Mouse (Mus musculus) kidney, embryonic 15.5 days (tissue): ENCODE results near the gene Ttyh2. TPM values are rescaled to one million over a fixed set of nuclear protein-coding genes. Genes with fewer than 3 reads are reported as not detected.

Experiments
- ATAC-seq: fragments of 200-750 bp; cut with Nextera tagmentation; replicated peaks from 2 replicates; pipeline ENCODE4 v1.8.0; 2017; ENCODE audit warnings: moderate TSS enrichment; ENCODE audit not compliant: low FRiP score
- H3K27ac ChIP-seq: fragments of 300-500 bp; sonication (generic); 2 replicates; pipeline ENCODE4 v1.5.1; 2015; ENCODE audit warnings: mild to moderate bottlenecking, inconsistent platforms
- H3K27me3 ChIP-seq: fragments of 300-500 bp; sonication (generic); 2 replicates; pipeline ENCODE4 v1.6.1; 2015; ENCODE audit warnings: inconsistent platforms
- H3K36me3 ChIP-seq: fragments of 300-500 bp; sonication (generic); 2 replicates; pipeline ENCODE4 v1.6.1; 2015; ENCODE audit warnings: inconsistent platforms
- H3K4me1 ChIP-seq: fragments of 300-500 bp; sonication (generic); 2 replicates; pipeline ENCODE4 v1.6.1; 2015; ENCODE audit warnings: inconsistent platforms
- H3K4me2 ChIP-seq: fragments of 300-500 bp; sonication (generic); 2 replicates; pipeline ENCODE4 v1.6.1; 2015; ENCODE audit warnings: moderate library complexity, mild to moderate bottlenecking, inconsistent platforms
- H3K4me3 ChIP-seq: fragments of 300-500 bp; sonication (generic); replicated peaks from 2 replicates; pipeline ENCODE4 v1.5.1; 2015; ENCODE audit warnings: mild to moderate bottlenecking, inconsistent platforms
- H3K9ac ChIP-seq: fragments of 300-500 bp; sonication (generic); 2 replicates; pipeline ENCODE4 v1.6.1; 2015; ENCODE audit warnings: mild to moderate bottlenecking, inconsistent platforms
- H3K9me3 ChIP-seq: fragments of 300-500 bp; sonication (generic); replicated peaks from 2 replicates; pipeline ENCODE4 v1.6.1; 2016; ENCODE audit warnings: inconsistent platforms
- WGBS: fragments of 180-500 bp; shearing (Covaris S2); methylation state at CpG from one replicate; pipeline ENCODE4 v1.1.7; 2015; ENCODE audit warnings: mixed read lengths; 5-methylcytosine and 5-hydroxymethylcytosine counted together
- polyA plus RNA-seq: library from polyadenylated mRNA; unstranded; fragments of >200 nt; fragmentation: Nextera tagmentation; extraction: Ambion mirVana; gene quantifications from 2 replicates; pipeline ENCODE4 v1.2.1, GENCODE M21; 2015

Gene Ttyh2
- polyA plus RNA-seq, 1 experiment from 2014 or later: 15.8 TPM

GRCm38 (mm10) chr11:114722438-114722837, 47.2 kb downstream of the Ttyh2 start:
- Histone ChIP-seq H3K9ac (no peak overlapping the region), H3K4me2 (no peak overlapping the region), H3K4me1 (peaks cover 10% of the 10 kb centered on the region), H3K27me3 (0 out of 2 replicates have a peak, but pooled peaks cover 3% of the 10 kb centered on the region), H3K9me3 (no peaks in the 10 kb centered on the region), H3K36me3 (no peaks in the 10 kb centered on the region), H3K27ac (no peak overlapping the region), H3K4me3 (no peak overlapping the region)
- WGBS: 84% methylated on average over 8 of the region's 8 CpGs
- no peak for ATAC-seq

- peaks cover 15% of the 10 kb centered on the region for H3K4me1 ChIP-seq
- no peak overlapping the region for H3K27ac ChIP-seq
- H3K9ac ChIP-seq: no peak overlapping the region
- peaks cover 3% of the 10 kb centered on the region; the same call in 1 of the 2 replicates for H3K27me3 ChIP-seq
- no peaks in the 10 kb centered on the region for H3K36me3 ChIP-seq
- no peak for ATAC-seq
- no peak overlapping the region for H3K4me2 ChIP-seq
- WGBS: 72% methylated on average over 13 of the region's 13 CpGs
- no peaks in the 10 kb centered on the region for H3K9me3 ChIP-seq
- H3K4me3 ChIP-seq: no peak overlapping the region
Measured at GRCm38 (mm10) chr11:114723030-114723429, 47.8 kb downstream of the Ttyh2 start.

- H3K4me2 ChIP-seq: no peak overlapping the region
- no peak overlapping the region for H3K4me3 ChIP-seq
- no peaks in the 10 kb centered on the region for H3K9me3 ChIP-seq
- ATAC-seq: no peak
- no peak overlapping the region for H3K27ac ChIP-seq
- no peaks in the 10 kb centered on the region for H3K36me3 ChIP-seq
- no peak overlapping the region for H3K9ac ChIP-seq
- whole genome bisulfite sequencing: 47% methylated on average over 11 of the region's 11 CpGs
- peaks cover 15% of the 10 kb centered on the region for H3K4me1 ChIP-seq
- peaks cover 8% of the 10 kb centered on the region; the same call in 1 of the 2 replicates for H3K27me3 ChIP-seq
Measured at GRCm38 (mm10) chr11:114724787-114725590, 49.8 kb downstream of the Ttyh2 start.

- no peaks in the 10 kb centered on the region for H3K36me3 ChIP-seq
- H3K27me3 ChIP-seq: peaks cover 8% of the 10 kb centered on the region; the same call in 1 of the 2 replicates
- peak; percentile 84 for ATAC-seq
- no peak within 1 kb of the TSS for H3K27ac ChIP-seq
- H3K4me3 ChIP-seq: peak within 1 kb of the TSS; percentile 29
- 10% methylated on average over 34 of the region's 34 CpGs for WGBS
- peaks cover 15% of the 10 kb centered on the region for H3K4me1 ChIP-seq
- peak within 1 kb of the TSS; percentile 58 for H3K4me2 ChIP-seq
- no peak within 1 kb of the TSS for H3K9ac ChIP-seq
- H3K9me3 ChIP-seq: no peaks in the 10 kb centered on the region
Measured at GRCm38 (mm10) chr11:114726965-114727825, 52.0 kb downstream of the Ttyh2 start, which contains the start of gene Dnaic2. Gene Dnaic2, plus strand, starts transcription at chr11:114727408.

GRCm38 (mm10) chr11:114727826-114728186, 52.6 kb downstream of the Ttyh2 start:
- Histone ChIP-seq H3K9me3 (no peaks in the 10 kb centered on the region), H3K4me1 (peaks cover 15% of the 10 kb centered on the region), H3K4me3 (no peak overlapping the region), H3K4me2 (peak overlapping the region; percentile 58), H3K9ac (no peak overlapping the region), H3K36me3 (no peaks in the 10 kb centered on the region), H3K27me3 (peaks cover 8% of the 10 kb centered on the region; the same call in 1 of the 2 replicates), H3K27ac (no peak overlapping the region)
- 23% methylated on average over 5 of the region's 5 CpGs for WGBS
- ATAC-seq: 0 out of 2 replicates have a peak, but pooled peaks have one; percentile 27

- Histone ChIP-seq H3K4me2 (no peak overlapping the region), H3K9ac (no peak overlapping the region), H3K27me3 (peaks cover 8% of the 10 kb centered on the region; the same call in 1 of the 2 replicates), H3K36me3 (no peaks in the 10 kb centered on the region), H3K27ac (no peak overlapping the region), H3K4me3 (no peak overlapping the region), H3K4me1 (peaks cover 15% of the 10 kb centered on the region), H3K9me3 (no peaks in the 10 kb centered on the region)
- ATAC-seq: no peak
- WGBS: 46% methylated on average over 5 of the region's 5 CpGs
Measured at GRCm38 (mm10) chr11:114728333-114728732, 53.1 kb downstream of the Ttyh2 start.

GRCm38 (mm10) chr11:114729832-114730363, 54.7 kb downstream of the Ttyh2 start:
- H3K4me3 ChIP-seq: no peak overlapping the region
- H3K27me3 ChIP-seq: peaks cover 8% of the 10 kb centered on the region; the same call in 1 of the 2 replicates
- H3K9me3 ChIP-seq: no peaks in the 10 kb centered on the region
- H3K27ac ChIP-seq: no peak overlapping the region
- no peak overlapping the region for H3K4me2 ChIP-seq
- no peak overlapping the region for H3K9ac ChIP-seq
- ATAC-seq: no peak
- H3K4me1 ChIP-seq: peaks cover 12% of the 10 kb centered on the region
- no peaks in the 10 kb centered on the region for H3K36me3 ChIP-seq
- WGBS: 54% methylated on average over 6 of the region's 6 CpGs

- WGBS: 70% methylated on average over 4 of the region's 4 CpGs
- Histone ChIP-seq H3K4me2 (no peak overlapping the region), H3K4me1 (peaks cover 7% of the 10 kb centered on the region), H3K27ac (no peak overlapping the region), H3K36me3 (no peaks in the 10 kb centered on the region), H3K27me3 (peaks cover 6% of the 10 kb centered on the region; the same call in 1 of the 2 replicates), H3K9ac (no peak overlapping the region), H3K4me3 (no peak overlapping the region), H3K9me3 (no peaks in the 10 kb centered on the region)
- ATAC-seq: no peak
Measured at GRCm38 (mm10) chr11:114731711-114732110, 56.5 kb downstream of the Ttyh2 start.

GRCm38 (mm10) chr11:114732890-114733289, 57.7 kb downstream of the Ttyh2 start:
- 78% methylated on average over 22 of the region's 22 CpGs for WGBS
- Histone ChIP-seq H3K9ac (no peak overlapping the region), H3K9me3 (no peaks in the 10 kb centered on the region), H3K27ac (no peak overlapping the region), H3K4me2 (no peak overlapping the region), H3K4me1 (peaks cover 4% of the 10 kb centered on the region; the same call in 1 of the 2 replicates), H3K4me3 (no peak overlapping the region), H3K36me3 (no peaks in the 10 kb centered on the region), H3K27me3 (peaks cover 6% of the 10 kb centered on the region; the same call in 1 of the 2 replicates)
- ATAC-seq: no peak

GRCm38 (mm10) chr11:114736111-114736510, 60.9 kb downstream of the Ttyh2 start:
- Histone ChIP-seq H3K36me3 (no peaks in the 10 kb centered on the region), H3K27me3 (0 out of 2 replicates have a peak, but pooled peaks cover 4% of the 10 kb centered on the region), H3K9ac (no peak overlapping the region), H3K9me3 (no peaks in the 10 kb centered on the region), H3K4me3 (no peak overlapping the region), H3K4me2 (no peak overlapping the region), H3K4me1 (peaks cover 31% of the 10 kb centered on the region), H3K27ac (no peak overlapping the region)
- 82% methylated on average over 2 of the region's 2 CpGs for WGBS
- no peak for ATAC-seq

GRCm38 (mm10) chr11:114736913-114737624, 61.8 kb downstream of the Ttyh2 start:
- H3K9me3 ChIP-seq: no peaks in the 10 kb centered on the region
- no peak overlapping the region for H3K4me3 ChIP-seq
- ATAC-seq: no peak
- no peak overlapping the region for H3K27ac ChIP-seq
- no peak overlapping the region for H3K9ac ChIP-seq
- H3K4me2 ChIP-seq: 0 out of 2 replicates have a peak overlapping the region, but pooled peaks have one; percentile 21
- 34% methylated on average over 11 of the region's 11 CpGs for WGBS
- H3K36me3 ChIP-seq: no peaks in the 10 kb centered on the region
- peaks cover 37% of the 10 kb centered on the region for H3K4me1 ChIP-seq
- 0 out of 2 replicates have a peak, but pooled peaks cover 4% of the 10 kb centered on the region for H3K27me3 ChIP-seq
